In the genomic region with DNA sequence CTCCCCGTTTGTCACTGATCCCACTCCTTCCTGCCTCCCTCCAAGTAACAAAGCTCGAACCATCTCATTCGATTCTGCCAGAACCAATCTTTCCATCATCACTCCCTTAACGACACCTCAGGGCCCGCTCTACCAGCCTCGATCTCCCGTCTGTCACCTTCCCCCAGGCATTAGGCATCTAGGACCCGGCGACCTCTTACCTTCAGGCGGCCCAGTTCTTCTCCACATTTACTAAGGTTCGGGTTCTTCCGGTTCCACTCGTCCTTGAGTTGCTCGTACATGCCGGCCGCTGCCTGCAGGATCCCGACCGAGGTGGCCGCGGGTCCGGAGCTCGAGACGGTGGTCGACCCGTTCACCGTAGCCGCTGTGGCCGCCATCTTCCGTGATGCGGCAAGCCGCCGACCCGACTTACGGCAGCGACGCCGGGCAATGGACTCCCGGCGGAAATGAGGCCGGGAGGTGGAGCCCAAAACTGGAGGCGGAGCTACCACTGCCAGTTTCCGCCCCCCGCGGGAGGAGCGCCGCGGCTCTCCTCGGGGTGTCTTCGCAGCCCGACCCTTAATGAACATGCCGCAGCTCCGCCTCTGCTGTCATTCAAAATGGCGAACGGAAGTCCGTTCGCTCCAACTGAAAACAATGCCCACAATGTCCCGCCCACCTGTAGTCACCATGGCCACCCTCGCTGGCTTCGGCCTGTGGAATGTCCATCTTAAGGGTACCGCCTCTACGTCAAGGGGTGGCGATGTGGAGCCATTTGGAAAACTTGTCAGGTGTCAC, we compare ENCODE assay signal across 8 mouse cellular contexts. TPM values are rescaled to one million over a fixed set of nuclear protein-coding genes. Genes with fewer than 3 reads are reported as not detected.
DNase-seq lines count a peak whose midpoint lies in the region; ATAC-seq and TF ChIP-seq lines count a peak whose summit lies in the region.

A gene (minus strand): TSS at position 625 of the 777 bp plus-strand sequence.

- peak; percentile 98 for ATAC-seq in erythroid progenitor cell, adult 5-6 weeks (replicated peaks; ENCODE audit: low FRiP score, poor library complexity, severe bottlenecking)
- peak; percentile 95 for ATAC-seq in heart, embryonic 12.5 days (ENCODE audit: insufficient number of reproducible peaks, low FRiP score)
- ATAC-seq in kidney, postnatal 0 days (replicated peaks; ENCODE audit: low FRiP score, low read depth), result peak; percentile 95
- peak; percentile 92 for ATAC-seq in liver, embryonic 11.5 days (replicated peaks; ENCODE audit: low FRiP score)
- ATAC-seq in stomach, embryonic 14.5 days (ENCODE audit: insufficient number of reproducible peaks, insufficient read depth, low FRiP score, low read depth), result peak; percentile 95

- peak within 1 kb of the TSS; percentile 88 for H3K4me2 ChIP-seq in heart, embryonic 12.5 days
- peak within 1 kb of the TSS; percentile 86 for H3K4me2 ChIP-seq in kidney, postnatal 0 days (ENCODE audit: low read length)
- peak within 1 kb of the TSS; percentile 95 for H3K4me2 ChIP-seq in liver, embryonic 11.5 days
- peak within 1 kb of the TSS; percentile 91 for H3K4me2 ChIP-seq in stomach, embryonic 14.5 days (replicated peaks; ENCODE audit: low read depth, low read length)

- H3K4me3 ChIP-seq in heart, embryonic 12.5 days, result peak within 1 kb of the TSS; percentile 80
- H3K4me3 ChIP-seq in kidney, postnatal 0 days (replicated peaks; ENCODE audit: low read depth, low read length), result peak within 1 kb of the TSS; percentile 89
- peak within 1 kb of the TSS; percentile 92 for H3K4me3 ChIP-seq in liver, embryonic 11.5 days (ENCODE audit: low read depth, low read length)
- peak within 1 kb of the TSS; percentile 91 for H3K4me3 ChIP-seq in stomach, embryonic 14.5 days (ENCODE audit: low read depth, low read length)

- peak within 1 kb of the TSS; percentile 15; the same call in 1 of the 2 replicates for H3K27ac ChIP-seq in heart, embryonic 12.5 days (ENCODE audit: poor library complexity, severe bottlenecking)
- H3K27ac ChIP-seq in kidney, postnatal 0 days, result peak within 1 kb of the TSS; percentile 80
- peak within 1 kb of the TSS; percentile 58; the same call in 1 of the 2 replicates for H3K27ac ChIP-seq in liver, embryonic 11.5 days (ENCODE audit: low read depth, low read length)
- H3K27ac ChIP-seq in stomach, embryonic 14.5 days (ENCODE audit: low read length), result peak within 1 kb of the TSS; percentile 70; the same call in 1 of the 2 replicates

- H3K4me1 ChIP-seq in heart, embryonic 12.5 days (replicated peaks), result peaks cover 18% of the 10 kb centered on the region
- peaks cover 17% of the 10 kb centered on the region for H3K4me1 ChIP-seq in kidney, postnatal 0 days (replicated peaks; ENCODE audit: insufficient read depth, low read length)
- peaks cover 11% of the 10 kb centered on the region for H3K4me1 ChIP-seq in liver, embryonic 11.5 days (replicated peaks; ENCODE audit: control insufficient read depth, insufficient read depth, low read length)
- H3K4me1 ChIP-seq in stomach, embryonic 14.5 days (ENCODE audit: control insufficient read depth, insufficient read depth, low read length), result peaks cover 10% of the 10 kb centered on the region

- WGBS in heart, embryonic 12.5 days, result under 1% methylated on average over 62 of the region's 62 CpGs
- under 1% methylated on average over 62 of the region's 62 CpGs for WGBS in kidney, postnatal 0 days
- under 1% methylated on average over 62 of the region's 62 CpGs for WGBS in liver, embryonic 11.5 days
- WGBS in stomach, embryonic 14.5 days, result under 1% methylated on average over 62 of the region's 62 CpGs

- DNase-seq in CD4-positive helper T cell, adult 2 months (ENCODE audit: low read depth, low spot score), result peak; percentile 99
- DNase-seq in brain, embryonic 18.5 days (ENCODE audit: low read depth, low spot score), result peak; percentile 94
- peak; percentile 98 for DNase-seq in kidney, postnatal 0 days (ENCODE audit: low spot score)
- peak; percentile 96 for DNase-seq in liver, embryonic 11.5 days (ENCODE audit: low spot score)
- DNase-seq in naive thymus-derived CD4-positive, alpha-beta T cell, adult 2 months (ENCODE audit: low read depth), result peak; percentile 98

- TF ChIP-seq CTCF in kidney, postnatal 0 days (IDR thresholded peaks at IDR 0.05; ENCODE audit: low read depth), result peak; percentile 67

- H3K9ac ChIP-seq in heart, embryonic 12.5 days, result peak within 1 kb of the TSS; percentile 86
- H3K9ac ChIP-seq in kidney, postnatal 0 days (ENCODE audit: low read depth, low read length), result peak within 1 kb of the TSS; percentile 83
- peak within 1 kb of the TSS; percentile 86 for H3K9ac ChIP-seq in liver, embryonic 11.5 days (ENCODE audit: low read depth, low read length)
- peak within 1 kb of the TSS; percentile 78 for H3K9ac ChIP-seq in stomach, embryonic 14.5 days (replicated peaks; ENCODE audit: low read depth, low read length)

- no peaks in the 10 kb centered on the region for H3K27me3 ChIP-seq in heart, embryonic 12.5 days (replicated peaks)
- H3K27me3 ChIP-seq in kidney, postnatal 0 days (ENCODE audit: insufficient read depth, low read length), result no peaks in the 10 kb centered on the region
- no peaks in the 10 kb centered on the region for H3K27me3 ChIP-seq in liver, embryonic 11.5 days (replicated peaks; ENCODE audit: control insufficient read depth, insufficient read depth, low read length)
- H3K27me3 ChIP-seq in stomach, embryonic 14.5 days (ENCODE audit: control insufficient read depth, insufficient read depth, low read length), result no peaks in the 10 kb centered on the region

- H3K36me3 ChIP-seq in heart, embryonic 12.5 days, result peaks cover 20% of the 10 kb centered on the region
- peaks cover 12% of the 10 kb centered on the region; the same call in 1 of the 2 replicates for H3K36me3 ChIP-seq in kidney, postnatal 0 days (ENCODE audit: insufficient read depth, low read length)
- peaks cover 10% of the 10 kb centered on the region for H3K36me3 ChIP-seq in liver, embryonic 11.5 days (ENCODE audit: control insufficient read depth, insufficient read depth, low read length)
- peaks cover 17% of the 10 kb centered on the region for H3K36me3 ChIP-seq in stomach, embryonic 14.5 days (ENCODE audit: control insufficient read depth, insufficient read depth, low read length)

- no peaks in the 10 kb centered on the region for H3K9me3 ChIP-seq in heart, embryonic 12.5 days (replicated peaks)
- H3K9me3 ChIP-seq in kidney, postnatal 0 days (replicated peaks; ENCODE audit: low read length), result no peaks in the 10 kb centered on the region
- H3K9me3 ChIP-seq in liver, embryonic 11.5 days (ENCODE audit: control insufficient read depth, low read length), result no peaks in the 10 kb centered on the region
- no peaks in the 10 kb centered on the region for H3K9me3 ChIP-seq in stomach, embryonic 14.5 days (ENCODE audit: control insufficient read depth, low read depth, low read length)

RNA-seq across cellular contexts. Expression of the gene that starts here (rescaled TPM):
- total RNA-seq in erythroid progenitor cell, adult 5-6 weeks (2015; ENCODE audit: low replicate concordance), result 85.4 and 103 TPM in 2 replicates
- 66.3 and 68.3 TPM in 2 replicates for total RNA-seq in erythroid progenitor cell, adult 5-6 weeks (2017; ENCODE audit: low replicate concordance)
- polyA plus RNA-seq in heart, embryonic 12.5 days (2016; fragmentation: Nextera tagmentation; extraction: Ambion mirVana), result 221 and 225 TPM in 2 replicates
- 296 and 298 TPM in 2 replicates for polyA plus RNA-seq in kidney, postnatal 0 days (2015; fragmentation: Nextera tagmentation; extraction: Ambion mirVana)
- 231 and 235 TPM in 2 replicates for polyA plus RNA-seq in liver, embryonic 11.5 days (2014; fragmentation: Nextera tagmentation; extraction: Ambion mirVana)
- polyA plus RNA-seq in stomach, embryonic 14.5 days (2014; fragmentation: Nextera tagmentation; extraction: Ambion mirVana), result 264 and 268 TPM in 2 replicates

Comparison
In these comparisons a context has a peak if more than half of its experiments do, and no peak if none do; other contexts are left out.
1. Peak in every context shown above with its lines: DNase-seq, ATAC-seq, H3K4me3 ChIP-seq and H3K27ac ChIP-seq.
2. H3K27ac ChIP-seq: peak in every context shown above with its lines; median percentile 80 in kidney, postnatal 0 days; 70 in stomach, embryonic 14.5 days; 58 in liver, embryonic 11.5 days; 15 in heart, embryonic 12.5 days.